ENCODE assay signal across 8 mouse cellular contexts in the genomic region with DNA sequence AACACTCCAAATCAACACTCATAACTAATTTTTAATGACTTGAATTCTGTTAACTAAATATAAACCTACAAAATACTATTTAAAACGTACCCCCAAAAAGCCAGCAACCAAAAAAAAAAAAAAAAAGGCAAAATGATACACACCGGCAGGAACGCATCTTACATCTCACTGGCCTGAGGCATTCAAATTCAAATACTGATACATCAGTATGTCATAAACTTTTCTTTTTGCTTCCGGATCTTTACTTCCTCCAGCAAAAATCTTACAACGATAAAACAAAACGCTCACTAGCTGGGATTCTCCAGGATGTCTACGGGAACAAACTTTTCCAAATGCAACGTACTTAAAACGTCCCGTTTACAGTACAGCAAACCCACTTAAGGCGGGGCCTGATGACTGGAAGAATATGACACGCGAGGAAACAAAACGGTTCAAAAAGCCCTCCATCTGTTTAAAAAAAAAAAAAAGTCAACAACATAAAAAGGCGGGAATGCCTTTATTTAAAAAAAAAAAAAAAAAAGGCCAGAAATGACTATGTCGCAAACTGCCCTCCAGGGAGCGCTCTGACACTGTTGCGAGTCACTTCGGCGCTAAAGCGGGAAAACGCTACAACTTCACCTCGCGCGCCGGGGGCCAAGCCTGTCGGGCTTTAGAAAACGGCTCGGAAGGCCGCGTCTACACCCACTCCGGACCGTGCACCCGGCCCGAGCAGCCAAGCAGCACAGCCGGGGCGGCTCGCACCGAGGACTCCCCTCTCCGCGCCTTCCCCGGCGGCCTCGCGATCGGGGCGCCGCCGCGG. TPM values are rescaled to one million over a fixed set of nuclear protein-coding genes. Genes with fewer than 3 reads are reported as not detected.
A peak's percentile ranks its signal among the peaks of the same experiment; 100 is the strongest.
DNase-seq lines count a peak whose midpoint lies in the region; ATAC-seq and TF ChIP-seq lines count a peak whose summit lies in the region.

No protein-coding gene starts in this region.

- H3K9me3 ChIP-seq in ES-Bruce4 (replicated peaks; ENCODE audit: control insufficient read depth, insufficient read depth, low read length, poor library complexity, severe bottlenecking), result no peaks in the 10 kb centered on the region
- no peaks in the 10 kb centered on the region for H3K9me3 ChIP-seq in forebrain, embryonic 13.5 days (replicated peaks)
- no peaks in the 10 kb centered on the region for H3K9me3 ChIP-seq in lung, embryonic 16.5 days (ENCODE audit: control insufficient read depth, low read length)

- H3K36me3 ChIP-seq in ES-Bruce4 (ENCODE audit: control insufficient read depth, insufficient read depth, low read length, poor library complexity, severe bottlenecking), result peaks cover 15% of the 10 kb centered on the region
- 0 out of 2 replicates have a peak, but pooled peaks cover 5% of the 10 kb centered on the region for H3K36me3 ChIP-seq in forebrain, embryonic 13.5 days (ENCODE audit: poor library complexity, severe bottlenecking)
- H3K36me3 ChIP-seq in lung, embryonic 16.5 days (ENCODE audit: control insufficient read depth, insufficient read depth, low read length), result peaks cover 5% of the 10 kb centered on the region

- peak overlapping the region; percentile 97 for H3K4me3 ChIP-seq in ES-Bruce4 (ENCODE audit: low read depth, low read length)
- peak overlapping the region; percentile 95 for H3K4me3 ChIP-seq in forebrain, embryonic 13.5 days
- H3K4me3 ChIP-seq in lung, embryonic 16.5 days (ENCODE audit: low read length), result peak overlapping the region; percentile 95

- TF ChIP-seq POLR2A in ES-Bruce4 (IDR thresholded peaks at IDR 0.05; ENCODE audit: insufficient read depth, low read length), result no peak

- peak overlapping the region; percentile 98 for H3K9ac ChIP-seq in ES-Bruce4 (ENCODE audit: low read depth, poor library complexity, severe bottlenecking)
- peak overlapping the region; percentile 99 for H3K9ac ChIP-seq in forebrain, embryonic 13.5 days
- H3K9ac ChIP-seq in lung, embryonic 16.5 days (ENCODE audit: low read length), result peak overlapping the region; percentile 100

- peak; percentile 47 for ATAC-seq in forebrain, embryonic 13.5 days
- peak; percentile 60 for ATAC-seq in lung, embryonic 16.5 days (ENCODE audit: low read depth)

- H3K27ac ChIP-seq in ES-Bruce4 (ENCODE audit: insufficient read depth, low read length), result peak overlapping the region; percentile 73
- peak overlapping the region; percentile 100 for H3K27ac ChIP-seq in forebrain, embryonic 13.5 days
- H3K27ac ChIP-seq in lung, embryonic 16.5 days (ENCODE audit: low read length), result peak overlapping the region; percentile 99

- TF ChIP-seq CTCF in ES-Bruce4 (IDR thresholded peaks at IDR 0.05; ENCODE audit: low read depth, low read length), result peak; percentile 55

- intact Hi-C loops in heart, postnatal 10 days (cut with DNase I), result loop anchor here (1.0 kb wide), 2 partner anchors 17 to 67 kb away; no protein-coding TSS in a partner anchor

- TF ChIP-seq EP300 in ES-Bruce4 (IDR thresholded peaks at IDR 0.05; ENCODE audit: insufficient read depth, low read depth, low read length), result no peak

- DNase-seq in c-Kit-positive CD71-positive TER-119-positive erythroid progenitor cells, embryonic 14.5 days (ENCODE audit: low spot score), result peak; percentile 87
- peak; percentile 90 to 94 for DNase-seq in heart, postnatal 10 days
- DNase-seq in layer of hippocampus, adult 18-20 months (ENCODE audit: low spot score in 2 of 2), result peak; percentile 75 to 83
- peak; percentile 70 for DNase-seq in ovary, adult 18-20 months (ENCODE audit: low spot score)
- peak; percentile 93 for DNase-seq in thymus, postnatal 0 days (ENCODE audit: low spot score)

- under 1% methylated on average over 49 of the region's 50 CpGs for WGBS in forebrain, embryonic 13.5 days
- under 1% methylated on average over 47 of the region's 50 CpGs for whole genome bisulfite sequencing in lung, embryonic 16.5 days

- peak overlapping the region; percentile 76 for H3K4me2 ChIP-seq in forebrain, embryonic 13.5 days
- H3K4me2 ChIP-seq in lung, embryonic 16.5 days (ENCODE audit: low read depth, low read length), result peak overlapping the region; percentile 62

- H3K4me1 ChIP-seq in ES-Bruce4 (ENCODE audit: control insufficient read depth, insufficient read depth, low read length), result no peaks in the 10 kb centered on the region
- peaks cover 42% of the 10 kb centered on the region for H3K4me1 ChIP-seq in forebrain, embryonic 13.5 days
- H3K4me1 ChIP-seq in lung, embryonic 16.5 days (replicated peaks; ENCODE audit: control insufficient read depth, insufficient read depth, low read length), result peaks cover 26% of the 10 kb centered on the region

- no peaks in the 10 kb centered on the region for H3K27me3 ChIP-seq in ES-Bruce4 (ENCODE audit: control insufficient read depth, insufficient read depth, low read length, poor library complexity, severe bottlenecking)
- H3K27me3 ChIP-seq in forebrain, embryonic 13.5 days, result no peaks in the 10 kb centered on the region
- no peaks in the 10 kb centered on the region for H3K27me3 ChIP-seq in lung, embryonic 16.5 days (ENCODE audit: control insufficient read depth, insufficient read depth, low read depth, low read length)

RNA-seq across cellular contexts. Expression of a gene that starts 10.8 kb away (rescaled TPM):
- 259 and 265 TPM in 2 replicates for polyA plus RNA-seq in ES-Bruce4 (2011; ENCODE audit: insufficient read depth, insufficient read length, low read depth, missing spikeins)
- polyA plus RNA-seq in forebrain, embryonic 13.5 days (2015; fragmentation: Nextera tagmentation; extraction: Ambion mirVana), result 250 and 265 TPM in 2 replicates
- 100 to 1,000 TPM in 1 of 2 experiments, 10 to 100 TPM in 1; 99.0 to 107 TPM for total RNA-seq in heart, postnatal 10 days (2021)
- 10 to 100 TPM; 40.5 to 41.4 TPM for total RNA-seq in layer of hippocampus, adult 18-20 months (2021)
- 210 and 220 TPM in 2 replicates for polyA plus RNA-seq in lung, embryonic 16.5 days (2015; fragmentation: Nextera tagmentation; extraction: Ambion mirVana)
- 234 and 263 TPM in 2 replicates for polyA plus RNA-seq in thymus, postnatal 0 days (2015; fragmentation: Nextera tagmentation; extraction: Ambion mirVana)

RNA-seq across cellular contexts. Expression of a gene that starts 46.5 kb away (rescaled TPM):
- 550 and 557 TPM in 2 replicates for polyA plus RNA-seq in ES-Bruce4 (2011; ENCODE audit: insufficient read depth, insufficient read length, low read depth, missing spikeins)
- 439 and 465 TPM in 2 replicates for polyA plus RNA-seq in forebrain, embryonic 13.5 days (2015; fragmentation: Nextera tagmentation; extraction: Ambion mirVana)
- total RNA-seq in heart, postnatal 10 days (2021), result 1,000 to 10,000 TPM; 2,219 to 2,275 TPM
- 100 to 1,000 TPM; 505 to 506 TPM for total RNA-seq in layer of hippocampus, adult 18-20 months (2021)
- 405 and 406 TPM in 2 replicates for polyA plus RNA-seq in lung, embryonic 16.5 days (2015; fragmentation: Nextera tagmentation; extraction: Ambion mirVana)
- polyA plus RNA-seq in thymus, postnatal 0 days (2015; fragmentation: Nextera tagmentation; extraction: Ambion mirVana), result 416 and 468 TPM in 2 replicates

Comparison
In these comparisons a context has a peak if more than half of its experiments do, and no peak if none do; other contexts are left out.
1. Peak in every context shown above with its lines: DNase-seq, ATAC-seq, H3K4me3 ChIP-seq and H3K27ac ChIP-seq.